Mouse (Mus musculus) brown adipose tissue, adult 24 weeks (tissue): ENCODE measurements around the gene Thbs3. TPM values are rescaled to one million over a fixed set of nuclear protein-coding genes. Genes with fewer than 3 reads are reported as not detected.
A peak's percentile ranks its signal among the peaks of the same experiment; 100 is the strongest.

Source experiments
- H3K27ac ChIP-seq: fragments of 200-500 bp; replicated peaks from 2 replicates; pipeline ENCODE4 v1.5.1; 2012; ENCODE audit warnings: low read depth, mild to moderate bottlenecking, low read length
- H3K4me1 ChIP-seq: fragments of 200-500 bp; 2 replicates; pipeline ENCODE4 v1.6.1; 2012; ENCODE audit warnings: low read length, mixed read lengths; ENCODE audit not compliant: control insufficient read depth, insufficient read depth, insufficient read length
- H3K4me3 ChIP-seq: fragments of 200-500 bp; 2 replicates; pipeline ENCODE4 v1.5.1; 2012; ENCODE audit warnings: low read depth, mild to moderate bottlenecking, low read length, moderate library complexity; ENCODE audit not compliant: insufficient read depth
- polyA plus RNA-seq: library from polyadenylated mRNA; stranded (reverse); fragments of >200 nt; gene quantifications from 2 replicates; pipeline ENCODE4 v1.2.4, GENCODE M21; 2012; ENCODE audit not compliant: missing spikeins, insufficient read depth, insufficient read length

Thbs3 gene
- polyA plus RNA-seq, 1 experiment: 8.9 TPM

DNA sequence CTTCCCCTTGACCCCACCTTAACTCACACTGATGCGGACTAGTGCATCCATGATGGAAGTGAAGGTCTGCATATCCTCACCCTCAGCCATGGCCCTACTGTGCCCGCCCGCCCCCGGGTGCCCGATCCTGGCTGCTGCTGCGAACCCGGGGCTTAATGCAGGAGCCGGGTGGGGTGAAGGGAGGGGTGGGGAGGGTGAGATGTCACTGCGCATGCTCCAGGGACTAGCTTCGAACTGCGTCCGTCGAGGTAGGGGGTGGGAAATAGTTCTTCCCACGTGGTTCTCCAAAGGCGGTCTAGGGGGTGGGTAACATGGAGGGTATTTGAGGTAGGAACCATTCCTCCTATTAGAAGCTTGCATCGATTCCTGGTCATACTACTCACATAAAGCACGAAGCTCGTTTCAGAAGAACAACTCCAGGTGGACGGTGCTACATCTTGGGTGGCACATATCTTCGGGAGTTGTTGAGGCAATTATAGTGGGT lies 30.8 kb downstream of the Thbs3 start, which contains the start of gene Krtcap2:
Krtcap2 (plus strand) TSS at position 279 of the 484 bp plus-strand sequence.
- Histone ChIP-seq H3K4me3 (peak within 1 kb of the TSS; percentile 99), H3K4me1 (no peaks in the 10 kb centered on the region), H3K27ac (peak within 1 kb of the TSS; percentile 91)

- Histone ChIP-seq H3K4me3 (peak within 1 kb of the TSS; percentile 99), H3K27ac (peak within 1 kb of the TSS; percentile 91), H3K4me1 (no peaks in the 10 kb centered on the region)
These were observed 31.5 kb downstream of the Thbs3 start, which contains the start of gene Trim46 for GRCm38 (mm10) chr3:89246261-89247100. TSS of gene Trim46 (minus strand) at chr3:89246309.

GRCm38 (mm10) chr3:89247466-89247865 lies 32.5 kb downstream of the Thbs3 start:
- Histone ChIP-seq H3K4me3 (peak overlapping the region; percentile 7; the same call in 1 of the 2 replicates), H3K4me1 (peaks cover 5% of the 10 kb centered on the region), H3K27ac (no peak overlapping the region)

DNA sequence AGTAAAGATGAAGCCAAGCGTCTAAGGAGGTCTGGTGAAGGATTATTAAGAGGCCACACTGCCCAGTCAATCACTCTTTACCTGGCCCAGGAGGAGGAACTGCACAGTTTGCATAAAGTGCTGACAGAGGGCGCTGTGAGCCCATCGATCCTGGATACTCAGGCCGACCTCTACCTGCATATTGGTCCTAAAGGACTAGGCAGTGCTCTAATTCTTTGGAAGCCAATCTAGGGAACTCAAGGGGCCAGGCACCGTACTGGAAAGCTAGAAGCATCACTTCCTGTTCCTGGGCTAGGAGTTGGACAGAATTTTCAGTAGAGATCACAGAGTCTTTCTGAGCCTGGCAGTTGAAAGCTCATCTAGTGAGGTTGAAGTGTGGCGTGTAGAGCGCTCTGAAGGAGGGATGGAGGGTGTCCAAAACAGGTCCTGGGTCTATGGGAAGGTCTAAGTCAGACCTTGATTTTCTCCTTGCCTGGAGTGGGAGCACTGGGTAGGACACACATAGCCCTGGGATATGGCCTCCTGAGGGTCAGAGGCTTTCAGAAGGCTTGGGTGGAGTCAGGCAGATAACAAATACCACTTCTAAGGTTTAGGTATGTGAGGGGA lies 35.6 kb downstream of the Thbs3 start:
- Histone ChIP-seq H3K27ac (peak overlapping the region; percentile 88), H3K4me3 (no peak overlapping the region)

GRCm38 (mm10) chr3:89251365-89251895 lies 36.5 kb downstream of the Thbs3 start:
- H3K4me3 ChIP-seq: peak overlapping the region; percentile 32
- peaks cover 12% of the 10 kb centered on the region for H3K4me1 ChIP-seq
- peak overlapping the region; percentile 97 for H3K27ac ChIP-seq

More for the DNA sequence above, 35.6 kb downstream of the Thbs3 start:
- peaks cover 9% of the 10 kb centered on the region for H3K4me1 ChIP-seq

GRCm38 (mm10) chr3:89254994-89255393 lies 40.0 kb downstream of the Thbs3 start:
- H3K4me3 ChIP-seq: no peak overlapping the region
- H3K4me1 ChIP-seq: peaks cover 12% of the 10 kb centered on the region
- H3K27ac ChIP-seq: no peak overlapping the region

- H3K4me1 ChIP-seq: peaks cover 12% of the 10 kb centered on the region
- H3K4me3 ChIP-seq: no peak overlapping the region
- H3K27ac ChIP-seq: no peak overlapping the region
These were observed 41.2 kb downstream of the Thbs3 start for GRCm38 (mm10) chr3:89256177-89256576.

DNA sequence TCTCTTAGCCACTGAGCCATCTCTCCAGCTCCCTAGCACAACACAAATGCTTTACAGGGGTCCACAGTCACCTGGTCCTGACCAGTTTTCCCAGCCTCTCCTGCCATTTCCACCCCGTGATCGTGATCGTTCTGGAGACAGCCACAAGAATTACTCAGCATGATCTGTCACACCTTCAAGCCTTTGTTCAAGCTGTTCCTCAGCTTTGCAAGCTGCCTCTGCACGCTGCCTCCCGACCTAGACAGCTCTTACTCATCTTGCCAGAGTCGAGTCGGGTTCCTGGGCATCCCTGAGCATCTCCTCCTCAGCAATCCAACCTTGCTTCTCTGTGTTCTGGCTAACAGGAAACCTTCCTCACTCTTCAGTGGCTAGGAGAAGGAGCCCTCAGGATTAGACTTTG lies 44.1 kb downstream of the Thbs3 start, which contains the start of gene Dpm3:
Dpm3 (plus strand) TSS at position 283 of the 400 bp plus-strand sequence.
- Histone ChIP-seq H3K4me1 (0 out of 2 replicates have a peak, but pooled peaks cover 6% of the 10 kb centered on the region), H3K27ac (no peak within 1 kb of the TSS), H3K4me3 (no peak within 1 kb of the TSS)

GRCm38 (mm10) chr3:89260211-89260610 lies 45.2 kb downstream of the Thbs3 start:
- no peak overlapping the region for H3K27ac ChIP-seq
- 0 out of 2 replicates have a peak, but pooled peaks cover 6% of the 10 kb centered on the region for H3K4me1 ChIP-seq
- no peak overlapping the region for H3K4me3 ChIP-seq

GRCm38 (mm10) chr3:89262417-89262816 lies 47.4 kb downstream of the Thbs3 start:
- Histone ChIP-seq H3K27ac (peak overlapping the region; percentile 75), H3K4me3 (no peak overlapping the region), H3K4me1 (peaks cover 5% of the 10 kb centered on the region; the same call in 1 of the 2 replicates)

DNA sequence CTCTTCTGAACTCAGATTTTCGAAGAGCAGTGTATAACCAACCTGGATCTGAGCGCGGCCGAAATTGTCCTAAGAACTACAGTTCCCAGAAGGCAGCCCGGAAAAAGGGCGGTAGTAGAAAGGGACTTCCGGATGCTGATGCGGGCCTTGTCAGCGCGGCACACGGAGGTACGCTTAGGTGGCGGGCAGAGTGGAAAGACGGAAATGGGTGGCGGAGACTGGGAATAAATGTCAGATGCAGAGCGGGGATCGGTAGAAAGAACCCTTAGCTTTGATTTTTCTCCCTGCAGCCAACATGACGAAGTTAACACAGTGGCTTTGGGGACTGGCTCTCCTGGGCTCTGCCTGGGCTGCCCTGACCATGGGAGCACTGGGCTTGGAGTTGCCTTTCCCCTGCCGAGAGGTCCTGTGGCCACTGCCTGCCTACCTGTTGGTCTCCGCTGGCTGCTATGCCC lies 51.5 kb downstream of the Thbs3 start:
- peaks cover 22% of the 10 kb centered on the region for H3K4me1 ChIP-seq
- peak overlapping the region; percentile 56 for H3K27ac ChIP-seq
- peak overlapping the region; percentile 78 for H3K4me3 ChIP-seq

DNA sequence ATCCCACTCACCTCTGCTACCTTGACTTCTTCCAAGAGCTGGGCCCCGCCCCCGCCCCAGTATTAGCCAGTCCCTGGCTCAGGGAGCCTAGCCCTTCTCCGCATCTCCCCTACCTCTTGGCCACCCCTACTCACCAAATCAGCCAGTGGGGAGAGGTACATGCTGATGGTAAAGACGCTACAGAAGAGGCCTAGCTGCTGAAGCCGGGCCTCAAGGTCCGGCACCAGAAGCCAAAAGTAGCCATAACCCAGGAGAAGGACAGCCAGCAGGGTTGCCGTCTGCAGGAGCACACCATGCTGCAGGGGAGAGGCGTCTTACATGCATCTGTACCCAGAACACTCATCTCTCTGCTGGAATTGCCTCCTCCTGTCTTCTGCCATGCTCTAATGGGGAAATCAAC lies 53.9 kb downstream of the Thbs3 start:
- Histone ChIP-seq H3K4me3 (peak overlapping the region; percentile 81), H3K27ac (peak overlapping the region; percentile 78), H3K4me1 (peaks cover 19% of the 10 kb centered on the region)

DNA sequence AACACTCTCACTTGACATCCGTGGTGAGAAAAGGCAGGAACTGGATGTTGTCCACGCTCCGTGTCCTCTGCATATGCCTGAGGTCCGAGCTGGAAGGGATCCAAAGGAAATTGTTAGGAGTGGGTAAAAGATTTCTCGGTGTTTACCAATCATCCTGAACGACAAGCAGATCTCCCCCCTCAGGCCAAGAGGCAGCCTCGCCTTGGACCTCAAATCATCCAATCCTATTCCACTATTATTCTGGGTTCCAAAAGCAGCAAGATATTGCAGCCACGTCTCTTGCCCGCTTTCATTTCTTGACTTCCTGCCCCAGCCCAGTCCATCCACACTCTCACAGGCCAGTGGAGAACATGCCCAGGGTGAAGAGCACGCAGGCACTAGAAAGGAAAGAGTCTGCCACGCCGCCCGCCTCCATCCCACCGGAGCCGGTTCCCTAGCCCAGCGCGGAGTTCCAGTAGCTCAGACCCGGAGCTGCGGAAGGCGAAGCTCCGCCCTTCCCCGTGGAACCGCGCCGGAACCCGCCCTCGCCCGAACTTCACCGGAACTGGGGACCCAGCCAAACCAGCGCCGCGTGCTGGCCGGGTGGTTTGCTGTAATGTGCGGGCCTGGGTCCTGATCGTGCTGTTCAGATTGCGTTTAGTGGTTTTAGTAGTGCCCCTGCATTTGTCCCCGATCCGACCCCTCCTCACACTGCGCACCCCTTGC lies 55.2 kb downstream of the Thbs3 start, which contains the start of gene Slc50a1:
Slc50a1 (minus strand) TSS at position 520 of the 705 bp plus-strand sequence.
- H3K4me1 ChIP-seq: peaks cover 19% of the 10 kb centered on the region
- peak within 1 kb of the TSS; percentile 78 for H3K27ac ChIP-seq
- peak within 1 kb of the TSS; percentile 81 for H3K4me3 ChIP-seq

DNA sequence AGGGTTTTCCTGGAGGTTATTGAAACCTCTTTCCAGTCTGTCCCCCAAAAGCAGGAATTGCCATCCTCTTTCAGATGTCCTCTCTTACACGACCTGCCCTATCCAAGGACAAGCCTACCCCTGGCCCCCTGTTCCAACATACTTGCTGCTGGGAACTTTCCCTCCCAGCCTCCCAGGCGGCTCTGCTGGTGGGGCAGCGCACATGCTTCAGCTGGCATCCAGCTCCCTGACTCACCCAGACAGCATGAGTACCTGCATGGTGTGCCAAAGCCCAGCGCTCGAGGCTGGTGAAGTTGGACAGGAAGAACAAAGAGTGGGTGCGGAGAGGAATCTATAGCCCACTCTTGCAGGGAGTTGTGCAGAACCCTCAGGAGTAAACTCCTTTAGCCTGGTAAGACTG lies 55.9 kb downstream of the Thbs3 start:
- H3K4me1 ChIP-seq: peaks cover 20% of the 10 kb centered on the region
- peak overlapping the region; percentile 81; the same call in 1 of the 2 replicates for H3K4me3 ChIP-seq
- peak overlapping the region; percentile 58 for H3K27ac ChIP-seq
